Mouse (Mus musculus): ENCODE measurements at regions not wholly inside any gene's neighbourhood (a gene's known extent, or its start where the extent isn't known, plus 50 kb on each side); places are given as distances from the start of the nearest gene placed in this dataset.

DNA sequence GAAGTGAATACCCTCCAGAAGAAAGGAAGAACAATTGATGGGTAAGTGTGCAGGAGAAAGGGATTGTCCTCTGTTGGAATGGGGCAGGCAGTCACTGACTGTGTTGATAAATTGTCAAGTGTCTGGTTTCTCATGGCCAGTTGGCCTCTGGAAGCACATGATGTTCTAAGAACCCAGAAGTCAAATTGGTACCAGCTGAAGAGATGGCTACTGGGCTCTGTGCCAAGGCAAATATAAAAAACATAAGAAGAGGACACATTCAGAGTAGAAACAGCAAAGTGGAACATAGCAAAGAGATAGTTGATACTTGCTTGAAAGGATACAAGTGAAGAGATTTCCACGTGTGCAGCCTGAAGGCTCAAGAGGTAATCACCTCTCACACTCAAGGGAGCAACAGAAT lies 170.9 kb upstream of the Col11a1 start:
- no peak for TF ChIP-seq CTCF (IDR thresholded peaks at IDR 0.05; ENCODE audit: control insufficient read depth, insufficient read depth, insufficient read length)
- TF ChIP-seq MAX (IDR thresholded peaks at IDR 0.05): no peak
- no peak for TF ChIP-seq FOSL1 (IDR thresholded peaks at IDR 0.05; ENCODE audit: insufficient read depth, low read length, poor library complexity, severe bottlenecking)
- no peak for TF ChIP-seq MYOD1 (IDR thresholded peaks at IDR 0.05; ENCODE audit: control insufficient read depth, insufficient read length, low read depth)
